Mouse (Mus musculus): ENCODE data around the gene Ifi47. TPM values are rescaled to one million over a fixed set of nuclear protein-coding genes. Genes with fewer than 3 reads are reported as not detected.

Gene Ifi47
- polyA plus RNA-seq, 1 experiment from 2014 or later = 0.96 TPM

DNA sequence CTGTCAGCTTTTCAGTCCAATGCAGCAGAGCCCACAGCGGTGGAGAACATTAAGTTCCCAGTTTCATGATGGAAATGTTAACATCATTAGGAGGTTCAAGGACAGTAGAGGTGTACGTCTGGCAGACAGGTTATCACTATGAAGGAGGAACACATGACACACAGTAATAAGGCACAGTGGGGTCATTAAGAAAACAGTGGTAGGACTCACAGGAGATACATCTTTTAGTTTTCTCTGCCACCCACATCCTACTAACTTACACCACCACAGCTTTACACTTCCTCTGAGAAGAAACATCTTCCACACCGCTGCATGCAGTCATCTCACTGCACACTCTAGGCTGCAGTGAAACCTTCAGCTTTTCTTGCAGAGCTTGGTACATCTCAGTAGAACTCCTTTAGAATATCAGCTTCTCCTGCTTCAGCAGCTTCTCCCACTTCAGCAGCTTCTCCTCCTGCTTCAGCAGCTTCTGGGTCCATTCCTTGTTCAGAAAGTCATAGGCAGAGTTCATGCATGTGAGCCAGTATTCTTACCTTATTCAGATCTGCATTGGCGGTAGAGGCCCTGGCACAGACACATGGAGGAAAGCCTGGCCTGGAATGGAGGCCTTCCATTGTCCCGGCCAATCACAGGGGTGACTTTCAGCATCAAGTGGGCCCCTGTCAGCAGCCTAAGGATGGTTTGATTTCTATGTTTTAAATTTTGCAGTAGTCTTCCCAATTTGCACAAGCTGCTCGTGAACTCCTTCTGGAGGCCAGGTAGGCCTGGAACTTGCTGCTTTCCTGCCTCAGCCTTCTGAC is 17.7 kb downstream of the Ifi47 start:
- WGBS (ENCODE audit: insufficient replicate concordance) = 83% methylated on average over 6 of the region's 6 CpGs
- Histone ChIP-seq H3K4me3 (ENCODE audit: low read depth, low read length) (no peak overlapping the region), H3K27ac (ENCODE audit: low read depth, low read length) (no peak overlapping the region), H3K4me1 (ENCODE audit: control insufficient read depth, insufficient read depth, low read length) (no peaks in the 10 kb centered on the region), H3K9ac (ENCODE audit: low read depth, low read length) (no peak overlapping the region), H3K36me3 (ENCODE audit: control insufficient read depth, insufficient read depth, low read length) (no peaks in the 10 kb centered on the region), H3K4me2 (no peak overlapping the region), H3K27me3 (ENCODE audit: control insufficient read depth, insufficient read depth, low read length) (no peaks in the 10 kb centered on the region), H3K9me3 (replicated peaks; ENCODE audit: control insufficient read depth, low read length) (no peaks in the 10 kb centered on the region)
- no peak for ATAC-seq (replicated peaks; ENCODE audit: insufficient number of reproducible peaks, low FRiP score, low TSS enrichment)

DNA sequence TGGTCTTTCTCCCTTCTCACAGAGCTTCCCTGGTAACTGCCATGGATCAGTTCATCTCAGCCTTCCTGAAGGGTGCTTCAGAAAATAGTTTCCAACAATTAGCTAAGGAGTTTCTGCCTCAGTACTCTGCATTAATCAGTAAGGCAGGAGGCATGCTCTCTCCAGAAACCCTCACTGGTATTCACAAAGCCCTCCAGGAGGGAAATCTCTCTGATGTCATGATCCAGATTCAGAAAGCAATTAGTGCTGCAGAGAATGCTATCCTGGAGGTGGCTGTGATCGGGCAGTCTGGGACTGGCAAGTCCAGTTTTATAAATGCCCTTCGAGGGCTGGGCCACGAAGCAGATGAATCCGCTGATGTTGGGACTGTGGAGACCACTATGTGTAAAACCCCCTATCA is 19.0 kb downstream of the Ifi47 start:
- Histone ChIP-seq H3K4me2 (no peak overlapping the region), H3K27me3 (ENCODE audit: control insufficient read depth, insufficient read depth, low read length) (no peaks in the 10 kb centered on the region), H3K36me3 (ENCODE audit: control insufficient read depth, insufficient read depth, low read length) (no peaks in the 10 kb centered on the region), H3K4me1 (ENCODE audit: control insufficient read depth, insufficient read depth, low read length) (no peaks in the 10 kb centered on the region), H3K4me3 (ENCODE audit: low read depth, low read length) (no peak overlapping the region), H3K9ac (ENCODE audit: low read depth, low read length) (no peak overlapping the region), H3K27ac (ENCODE audit: low read depth, low read length) (no peak overlapping the region), H3K9me3 (replicated peaks; ENCODE audit: control insufficient read depth, low read length) (no peaks in the 10 kb centered on the region)
- 89% methylated on average over 4 of the region's 4 CpGs for WGBS (ENCODE audit: insufficient replicate concordance)
- ATAC-seq (replicated peaks; ENCODE audit: insufficient number of reproducible peaks, low FRiP score, low TSS enrichment) = no peak

GRCm38 (mm10) chr11:49100409-49100808 is 24.0 kb downstream of the Ifi47 start:
- ATAC-seq (replicated peaks; ENCODE audit: insufficient number of reproducible peaks, low FRiP score, low TSS enrichment) = no peak
- Histone ChIP-seq H3K4me2 (no peak overlapping the region), H3K27me3 (ENCODE audit: control insufficient read depth, insufficient read depth, low read length) (no peaks in the 10 kb centered on the region), H3K27ac (ENCODE audit: low read depth, low read length) (no peak overlapping the region), H3K9ac (ENCODE audit: low read depth, low read length) (no peak overlapping the region), H3K4me3 (ENCODE audit: low read depth, low read length) (no peak overlapping the region), H3K4me1 (ENCODE audit: control insufficient read depth, insufficient read depth, low read length) (0 out of 2 replicates have a peak, but pooled peaks cover 2% of the 10 kb centered on the region), H3K36me3 (ENCODE audit: control insufficient read depth, insufficient read depth, low read length) (no peaks in the 10 kb centered on the region), H3K9me3 (replicated peaks; ENCODE audit: control insufficient read depth, low read length) (no peaks in the 10 kb centered on the region)
- WGBS (ENCODE audit: insufficient replicate concordance) = 76% methylated on average over 3 of the region's 3 CpGs

DNA sequence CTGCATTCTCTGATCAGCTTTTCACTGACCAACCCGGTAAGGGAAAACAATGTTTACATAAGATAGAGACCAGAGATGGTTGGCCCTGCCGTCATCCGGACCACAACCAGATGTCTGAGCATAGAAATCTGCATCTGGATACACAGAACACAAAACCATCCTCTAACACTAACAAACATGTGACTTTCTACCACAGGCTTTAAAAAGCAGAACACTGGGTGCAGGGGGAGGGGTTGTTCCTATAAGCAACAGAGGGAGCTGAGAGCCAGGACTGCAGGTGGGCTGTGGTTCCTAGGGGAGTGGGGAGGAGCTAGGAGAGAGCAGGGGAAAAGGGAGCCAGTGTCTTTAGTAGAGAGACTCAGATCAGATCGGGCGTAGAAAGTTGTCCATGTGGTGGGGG is 25.1 kb downstream of the Ifi47 start:
- Histone ChIP-seq H3K4me3 (ENCODE audit: low read depth, low read length) (no peak overlapping the region), H3K27me3 (ENCODE audit: control insufficient read depth, insufficient read depth, low read length) (no peaks in the 10 kb centered on the region), H3K9ac (ENCODE audit: low read depth, low read length) (no peak overlapping the region), H3K27ac (ENCODE audit: low read depth, low read length) (no peak overlapping the region), H3K4me1 (ENCODE audit: control insufficient read depth, insufficient read depth, low read length) (0 out of 2 replicates have a peak, but pooled peaks cover 2% of the 10 kb centered on the region), H3K4me2 (no peak overlapping the region), H3K36me3 (ENCODE audit: control insufficient read depth, insufficient read depth, low read length) (no peaks in the 10 kb centered on the region), H3K9me3 (replicated peaks; ENCODE audit: control insufficient read depth, low read length) (no peaks in the 10 kb centered on the region)
- no peak for ATAC-seq (replicated peaks; ENCODE audit: insufficient number of reproducible peaks, low FRiP score, low TSS enrichment)
- WGBS (ENCODE audit: insufficient replicate concordance) = 29% methylated on average over 5 of the region's 5 CpGs

GRCm38 (mm10) chr11:49103047-49103693 is 26.8 kb downstream of the Ifi47 start:
- Histone ChIP-seq H3K9me3 (replicated peaks; ENCODE audit: control insufficient read depth, low read length) (no peaks in the 10 kb centered on the region), H3K36me3 (ENCODE audit: control insufficient read depth, insufficient read depth, low read length) (no peaks in the 10 kb centered on the region), H3K4me1 (ENCODE audit: control insufficient read depth, insufficient read depth, low read length) (0 out of 2 replicates have a peak, but pooled peaks cover 2% of the 10 kb centered on the region), H3K9ac (ENCODE audit: low read depth, low read length) (no peak overlapping the region), H3K4me3 (ENCODE audit: low read depth, low read length) (no peak overlapping the region), H3K4me2 (peak overlapping the region; percentile 27; the same call in 1 of the 2 replicates), H3K27me3 (ENCODE audit: control insufficient read depth, insufficient read depth, low read length) (no peaks in the 10 kb centered on the region), H3K27ac (ENCODE audit: low read depth, low read length) (no peak overlapping the region)
- WGBS (ENCODE audit: insufficient replicate concordance) = 17% methylated on average over 8 of the region's 8 CpGs
- no peak for ATAC-seq (replicated peaks; ENCODE audit: insufficient number of reproducible peaks, low FRiP score, low TSS enrichment)

DNA sequence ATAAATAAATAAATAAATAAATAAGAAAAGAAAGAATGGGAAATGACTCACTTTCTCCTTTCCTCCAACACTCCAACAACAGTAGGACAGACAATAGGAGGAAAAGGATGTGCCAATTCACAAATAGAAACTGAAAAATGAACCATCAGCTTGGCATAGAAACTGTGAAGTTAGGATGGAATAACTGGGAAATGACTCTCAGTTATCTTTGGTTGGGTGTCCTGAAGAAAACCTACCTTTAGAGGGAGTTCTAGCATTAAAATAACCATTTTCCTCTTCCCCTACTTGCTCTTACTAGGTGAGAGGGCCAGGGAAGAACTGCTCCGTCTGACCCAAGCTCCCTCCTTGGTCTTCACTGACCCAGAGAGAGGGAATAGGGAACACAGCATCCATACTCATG is 29.4 kb downstream of the Ifi47 start:
- no peak for ATAC-seq (replicated peaks; ENCODE audit: insufficient number of reproducible peaks, low FRiP score, low TSS enrichment)
- Histone ChIP-seq H3K4me2 (no peak overlapping the region), H3K4me1 (ENCODE audit: control insufficient read depth, insufficient read depth, low read length) (0 out of 2 replicates have a peak, but pooled peaks cover 2% of the 10 kb centered on the region), H3K9me3 (replicated peaks; ENCODE audit: control insufficient read depth, low read length) (no peaks in the 10 kb centered on the region), H3K4me3 (ENCODE audit: low read depth, low read length) (no peak overlapping the region), H3K36me3 (ENCODE audit: control insufficient read depth, insufficient read depth, low read length) (no peaks in the 10 kb centered on the region), H3K27me3 (ENCODE audit: control insufficient read depth, insufficient read depth, low read length) (no peaks in the 10 kb centered on the region), H3K27ac (ENCODE audit: low read depth, low read length) (no peak overlapping the region), H3K9ac (ENCODE audit: low read depth, low read length) (no peak overlapping the region)
- WGBS (ENCODE audit: insufficient replicate concordance) = 50% methylated on average over 1 of the region's 1 CpGs

DNA sequence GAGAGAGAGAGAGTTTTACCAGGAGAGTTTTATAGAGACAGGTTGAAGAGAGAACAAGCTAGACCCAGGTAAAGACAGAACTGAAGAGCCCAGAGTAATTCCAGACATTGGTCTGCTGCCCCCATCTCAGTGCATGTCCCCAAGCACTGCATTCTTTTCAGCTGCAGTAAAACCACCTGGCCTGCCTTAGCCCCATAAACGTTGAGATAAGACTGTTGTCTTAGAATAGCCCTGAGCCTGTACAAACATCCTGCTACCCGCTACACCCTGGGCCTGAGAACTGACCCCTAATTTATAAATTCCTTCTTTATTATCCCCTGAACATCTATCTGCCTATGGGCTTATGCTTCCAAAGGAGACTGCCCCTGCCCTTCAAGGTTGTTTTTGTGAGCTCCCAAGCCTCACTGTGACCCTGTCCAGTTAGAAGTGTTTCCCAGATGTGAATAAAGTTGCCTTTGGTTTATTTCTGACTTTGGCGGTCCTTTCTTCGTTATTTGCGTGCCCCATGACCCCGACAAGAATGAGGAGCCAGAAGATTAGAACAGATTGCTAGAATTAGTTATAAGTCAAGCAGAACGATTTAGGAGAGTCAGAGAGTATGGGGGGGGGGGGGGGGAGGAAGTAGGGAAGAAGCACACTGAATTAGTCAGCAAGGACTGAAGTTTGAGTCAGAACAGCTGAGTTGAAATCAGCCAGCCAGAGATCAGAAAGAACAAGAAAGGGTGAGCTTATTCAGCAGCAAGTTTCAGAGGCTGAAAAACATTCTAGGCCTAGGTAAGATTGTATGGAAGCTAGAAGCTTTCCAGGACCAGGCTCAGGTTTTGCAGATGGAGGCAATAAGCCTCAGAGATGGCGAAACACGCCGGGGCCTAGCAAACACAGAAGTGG is 31.5 kb downstream of the Ifi47 start:
- Histone ChIP-seq H3K9me3 (replicated peaks; ENCODE audit: control insufficient read depth, low read length) (no peaks in the 10 kb centered on the region), H3K27ac (ENCODE audit: low read depth, low read length) (no peak overlapping the region), H3K4me2 (no peak overlapping the region), H3K36me3 (ENCODE audit: control insufficient read depth, insufficient read depth, low read length) (no peaks in the 10 kb centered on the region), H3K4me3 (ENCODE audit: low read depth, low read length) (no peak overlapping the region), H3K4me1 (ENCODE audit: control insufficient read depth, insufficient read depth, low read length) (0 out of 2 replicates have a peak, but pooled peaks cover 2% of the 10 kb centered on the region), H3K9ac (ENCODE audit: low read depth, low read length) (no peak overlapping the region), H3K27me3 (ENCODE audit: control insufficient read depth, insufficient read depth, low read length) (no peaks in the 10 kb centered on the region)
- WGBS (ENCODE audit: insufficient replicate concordance) = 65% methylated on average over 10 of the region's 10 CpGs
- no peak for ATAC-seq (replicated peaks; ENCODE audit: insufficient number of reproducible peaks, low FRiP score, low TSS enrichment)

DNA sequence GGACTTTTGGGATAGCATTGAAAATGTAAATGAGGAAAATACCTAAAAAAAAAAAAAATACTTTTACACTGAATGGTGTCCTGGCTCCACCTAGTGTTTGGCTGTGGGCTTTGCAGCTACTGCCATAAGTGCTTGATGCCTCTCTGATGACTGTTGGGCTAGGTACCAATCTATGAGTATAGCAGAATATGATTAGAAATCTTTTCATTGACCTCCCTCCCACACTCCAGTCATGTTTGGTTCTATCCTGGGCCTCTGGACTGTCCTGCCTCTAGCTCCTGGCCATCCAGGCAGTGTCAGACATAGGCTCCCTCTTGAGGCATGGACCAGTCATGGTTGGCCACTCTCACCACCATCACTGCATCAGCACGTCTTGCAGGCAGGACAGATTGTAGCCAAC is 32.4 kb downstream of the Ifi47 start:
- no peaks in the 10 kb centered on the region for H3K9me3 ChIP-seq (replicated peaks; ENCODE audit: control insufficient read depth, low read length)
- no peaks in the 10 kb centered on the region for H3K27me3 ChIP-seq (ENCODE audit: control insufficient read depth, insufficient read depth, low read length)
- H3K9ac ChIP-seq (ENCODE audit: low read depth, low read length) = no peak overlapping the region
- no peak overlapping the region for H3K4me3 ChIP-seq (ENCODE audit: low read depth, low read length)
- H3K4me1 ChIP-seq (ENCODE audit: control insufficient read depth, insufficient read depth, low read length) = no peaks in the 10 kb centered on the region
- no peaks in the 10 kb centered on the region for H3K36me3 ChIP-seq (ENCODE audit: control insufficient read depth, insufficient read depth, low read length)
- no peak for ATAC-seq (replicated peaks; ENCODE audit: insufficient number of reproducible peaks, low FRiP score, low TSS enrichment)
- WGBS (ENCODE audit: insufficient replicate concordance) = 43% methylated on average over 1 of the region's 1 CpGs
- H3K27ac ChIP-seq (ENCODE audit: low read depth, low read length) = no peak overlapping the region
- no peak overlapping the region for H3K4me2 ChIP-seq

All from heart, embryonic 11.5 days (tissue).